Mouse (Mus musculus) intestine, postnatal 0 days (tissue): ENCODE results near the gene Phyhipl. TPM values are rescaled to one million over a fixed set of nuclear protein-coding genes. Genes with fewer than 3 reads are reported as not detected.

Experiments
- ATAC-seq: fragments of 200-750 bp; cut with Nextera tagmentation; 2 replicates; pipeline ENCODE4 v1.8.0; 2017; ENCODE audit warnings: mild to moderate bottlenecking, moderate TSS enrichment, moderate library complexity
- H3K27ac ChIP-seq: fragments of 300-500 bp; sonication (generic); 2 replicates; pipeline ENCODE4 v1.5.1; 2014; ENCODE audit warnings: mild to moderate bottlenecking, low read depth, low read length, moderate library complexity
- H3K27me3 ChIP-seq: fragments of 300-500 bp; sonication (generic); replicated peaks from 2 replicates; pipeline ENCODE4 v1.6.1; 2014; ENCODE audit warnings: low read length, mixed read lengths; ENCODE audit not compliant: control insufficient read depth, insufficient read depth
- H3K36me3 ChIP-seq: fragments of 300-500 bp; sonication (generic); 2 replicates; pipeline ENCODE4 v1.6.1; 2014; ENCODE audit warnings: mild to moderate bottlenecking, moderate library complexity; ENCODE audit not compliant: control insufficient read depth, insufficient read depth
- H3K4me1 ChIP-seq: fragments of 300-500 bp; sonication (generic); replicated peaks from 2 replicates; pipeline ENCODE4 v1.6.1; 2014; ENCODE audit warnings: antibody characterized with exemption, low read length, mixed read lengths; ENCODE audit not compliant: control insufficient read depth, insufficient read depth
- H3K4me2 ChIP-seq: fragments of 300-500 bp; sonication (generic); replicated peaks from 2 replicates; pipeline ENCODE4 v1.6.1; 2014; ENCODE audit warnings: low read depth, mild to moderate bottlenecking, moderate library complexity
- H3K4me3 ChIP-seq: fragments of 300-500 bp; sonication (generic); 2 replicates; pipeline ENCODE4 v1.5.1; 2014; ENCODE audit warnings: low read depth, low read length
- H3K9ac ChIP-seq: fragments of 300-500 bp; sonication (generic); 2 replicates; pipeline ENCODE4 v1.6.1; 2014; ENCODE audit warnings: mild to moderate bottlenecking, low read depth, low read length
- H3K9me3 ChIP-seq: fragments of 300-500 bp; sonication (generic); 2 replicates; pipeline ENCODE4 v1.6.1; 2016; ENCODE audit warnings: mixed run types; ENCODE audit not compliant: control insufficient read depth
- CTCF ChIP-seq: sonication (generic); IDR thresholded peaks from 2 replicates; pipeline ENCODE4 v1.5.1; 2016; ENCODE audit warnings: low read depth, mild to moderate bottlenecking, control low read depth, antibody characterized with exemption, moderate library complexity
- WGBS: fragments of 180-500 bp; shearing (Covaris S2); extraction: QIAGEN DNeasy Blood & Tissue Kit; methylation state at CpG from one replicate; pipeline ENCODE4 v1.1.7; 2014; 5-methylcytosine and 5-hydroxymethylcytosine counted together
- polyA plus RNA-seq: library from polyadenylated mRNA; unstranded; fragments of >200 nt; fragmentation: Nextera tagmentation; extraction: Ambion mirVana; gene quantifications from 2 replicates; pipeline ENCODE4 v1.2.1, GENCODE M21; 2015

Phyhipl gene
- polyA plus RNA-seq, 1 experiment from 2014 or later = 1.8 TPM

DNA sequence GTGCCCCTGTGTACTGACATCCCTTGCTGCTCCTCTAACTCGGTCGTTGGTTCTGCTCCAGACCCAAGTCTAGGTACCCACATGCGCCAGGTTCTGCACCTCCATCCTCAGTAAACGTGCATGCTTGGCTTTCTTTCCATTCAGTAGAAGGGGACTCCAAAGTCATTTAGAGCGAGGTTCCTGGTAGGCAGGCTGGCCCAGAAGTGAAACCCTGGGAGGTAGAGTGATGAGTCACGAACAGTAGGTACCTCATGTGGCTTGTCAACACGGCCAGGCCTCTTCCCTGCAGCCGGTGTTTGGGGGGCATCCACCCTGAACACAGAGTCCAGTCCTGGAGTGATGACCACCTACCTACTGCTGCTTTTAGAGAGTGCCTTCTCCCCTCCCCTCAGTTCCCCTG is 139.1 kb downstream of the Phyhipl start:
- no peaks in the 10 kb centered on the region for H3K36me3 ChIP-seq
- H3K4me2 ChIP-seq = no peak overlapping the region
- ATAC-seq = no peak
- no peaks in the 10 kb centered on the region for H3K27me3 ChIP-seq
- no peak overlapping the region for H3K9ac ChIP-seq
- H3K27ac ChIP-seq = no peak overlapping the region
- 88% methylated on average over 8 of the region's 8 CpGs for WGBS
- no peak overlapping the region for H3K4me3 ChIP-seq
- H3K9me3 ChIP-seq = no peaks in the 10 kb centered on the region
- no peaks in the 10 kb centered on the region for H3K4me1 ChIP-seq
- TF ChIP-seq CTCF = no peak

DNA sequence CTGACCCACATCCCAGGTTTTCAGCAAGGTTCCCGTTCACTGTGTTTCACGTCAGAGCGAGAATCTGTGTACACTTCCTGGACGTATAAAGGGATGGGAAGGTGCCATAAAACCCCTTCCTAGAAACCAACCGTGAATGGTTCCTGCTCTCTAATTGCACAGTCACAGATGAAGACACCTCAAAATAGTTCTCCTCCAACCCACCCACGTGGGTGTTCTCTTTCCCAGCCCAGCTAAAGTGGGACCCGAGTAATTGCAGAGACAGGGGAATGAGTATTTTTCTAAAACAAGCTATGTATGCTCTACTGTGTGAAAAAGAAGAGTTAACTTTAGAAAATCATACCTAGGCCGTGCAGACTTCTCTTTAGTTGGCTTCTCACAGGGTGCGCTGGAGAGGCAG is 140.9 kb downstream of the Phyhipl start:
- Histone ChIP-seq H3K9me3 (no peaks in the 10 kb centered on the region), H3K27me3 (no peaks in the 10 kb centered on the region), H3K36me3 (no peaks in the 10 kb centered on the region), H3K4me3 (no peak overlapping the region), H3K9ac (no peak overlapping the region), H3K27ac (no peak overlapping the region), H3K4me1 (no peaks in the 10 kb centered on the region), H3K4me2 (no peak overlapping the region)
- TF ChIP-seq CTCF = no peak
- 73% methylated on average over 9 of the region's 9 CpGs for WGBS
- no peak for ATAC-seq

DNA sequence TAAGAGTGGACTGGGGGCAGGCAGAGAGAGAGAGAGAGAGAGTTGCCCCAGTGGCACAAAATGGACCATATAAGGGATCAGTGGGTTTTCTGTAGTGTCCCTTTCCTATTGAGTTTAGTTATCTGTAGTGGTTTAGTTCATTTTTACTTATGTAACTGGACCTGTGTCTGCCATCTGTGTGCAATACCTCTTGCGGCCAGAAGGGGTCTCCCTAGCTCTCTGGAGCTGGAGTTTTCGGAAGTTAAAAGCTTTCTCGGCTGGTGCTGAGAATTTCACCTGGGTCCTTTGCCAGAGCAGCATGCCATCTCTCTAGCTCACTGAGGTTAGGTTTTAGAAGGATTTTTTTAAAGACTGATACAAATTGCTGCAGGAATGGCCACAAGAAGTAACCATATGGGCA is 147.9 kb downstream of the Phyhipl start:
- WGBS = 86% methylated on average over 3 of the region's 3 CpGs
- Histone ChIP-seq H3K27ac (no peak overlapping the region), H3K36me3 (no peaks in the 10 kb centered on the region), H3K9ac (no peak overlapping the region), H3K9me3 (no peaks in the 10 kb centered on the region), H3K4me3 (no peak overlapping the region), H3K4me2 (no peak overlapping the region), H3K27me3 (no peaks in the 10 kb centered on the region), H3K4me1 (no peaks in the 10 kb centered on the region)
- peak; percentile 41 for TF ChIP-seq CTCF
- no peak for ATAC-seq

Other genes with a start within 250 kb of the Phyhipl start
- gene Fam13c, start 215.5 kb downstream of the Phyhipl start, polyA plus RNA-seq = 2.9 and 3.5 TPM in 2 replicates